Mouse (Mus musculus): ENCODE results near the gene Krt27. TPM values are rescaled to one million over a fixed set of nuclear protein-coding genes. Genes with fewer than 3 reads are reported as not detected.

The Krt27 gene
- total RNA-seq, 1 experiment = 0.13 TPM

- H3K27ac ChIP-seq (ENCODE audit: insufficient read depth, low read depth, low read length, poor library complexity, severe bottlenecking) = no peak overlapping the region
- H3K9me3 ChIP-seq (ENCODE audit: control insufficient read depth, insufficient read depth, low read depth, low read length) = no peaks in the 10 kb centered on the region
- in situ Hi-C loops (cut with MboI; ENCODE audit: low sequenced_read_pairs in 2 of 2, unreplicated experiment in 2 of 2) = loop anchor here in 1 of 2 experiments (25.0 kb wide), 1 partner anchor 891 kb away; no protein-coding TSS in a partner anchor
- DNase-seq (ENCODE audit: low read depth, low spot score) = no peak
- H3K36me3 ChIP-seq (ENCODE audit: control insufficient read depth, insufficient read depth, low read length, poor library complexity, severe bottlenecking) = no peaks in the 10 kb centered on the region
- TF ChIP-seq MAFK (IDR thresholded peaks at IDR 0.05; ENCODE audit: insufficient read depth, low read depth, low read length) (no peak), HCFC1 (IDR thresholded peaks at IDR 0.05; ENCODE audit: borderline replicate concordance, insufficient read depth, low read length) (no peak), ZC3H11A (IDR thresholded peaks at IDR 0.05; ENCODE audit: borderline replicate concordance, low read depth, low read length) (no peak), CHD2 (IDR thresholded peaks at IDR 0.05; ENCODE audit: low read depth, low read length) (no peak), ZNF384 (IDR thresholded peaks at IDR 0.05; ENCODE audit: low read depth, low read length) (no peak)
- no peaks in the 10 kb centered on the region for H3K4me1 ChIP-seq (ENCODE audit: control insufficient read depth in 2 of 2, insufficient read depth in 2 of 2, low read length in 2 of 2, poor library complexity in 1 of 2)
- H3K4me3 ChIP-seq (ENCODE audit: insufficient read depth in 1 of 2, low read depth in 1 of 2, low read length in 2 of 2, poor library complexity in 1 of 2, severe bottlenecking in 1 of 2) = no peak overlapping the region
- no peak overlapping the region for H3K9ac ChIP-seq (ENCODE audit: insufficient read depth, low read depth, low read length, poor library complexity, severe bottlenecking)
Observed at GRCm38 (mm10) chr11:99396034-99396433, 45.1 kb upstream of the Krt27 start.

GRCm38 (mm10) chr11:99392492-99392891 lies 41.6 kb upstream of the Krt27 start:
- H3K9ac ChIP-seq (ENCODE audit: insufficient read depth, low read depth, low read length, poor library complexity, severe bottlenecking) = no peak overlapping the region
- in situ Hi-C loops (cut with MboI; ENCODE audit: low sequenced_read_pairs in 2 of 2, unreplicated experiment in 2 of 2) = loop anchor here in 1 of 2 experiments (25.0 kb wide), 1 partner anchor 895 kb away; no protein-coding TSS in a partner anchor
- H3K36me3 ChIP-seq (ENCODE audit: control insufficient read depth, insufficient read depth, low read length, poor library complexity, severe bottlenecking) = no peaks in the 10 kb centered on the region
- H3K9me3 ChIP-seq (ENCODE audit: control insufficient read depth, insufficient read depth, low read depth, low read length) = no peaks in the 10 kb centered on the region
- no peak overlapping the region for H3K27ac ChIP-seq (ENCODE audit: insufficient read depth, low read depth, low read length, poor library complexity, severe bottlenecking)
- H3K4me3 ChIP-seq (ENCODE audit: insufficient read depth in 1 of 2, low read depth in 1 of 2, low read length in 2 of 2, poor library complexity in 1 of 2, severe bottlenecking in 1 of 2) = no peak overlapping the region
- no peak for TF ChIP-seq MAFK (IDR thresholded peaks at IDR 0.05; ENCODE audit: insufficient read depth, low read depth, low read length)
- no peak for TF ChIP-seq ZNF384 (IDR thresholded peaks at IDR 0.05; ENCODE audit: low read depth, low read length)
- no peak for TF ChIP-seq ZC3H11A (IDR thresholded peaks at IDR 0.05; ENCODE audit: borderline replicate concordance, low read depth, low read length)
- no peak for TF ChIP-seq HCFC1 (IDR thresholded peaks at IDR 0.05; ENCODE audit: borderline replicate concordance, insufficient read depth, low read length)
- TF ChIP-seq CHD2 (IDR thresholded peaks at IDR 0.05; ENCODE audit: low read depth, low read length) = no peak
- DNase-seq (ENCODE audit: low read depth, low spot score) = no peak
- peaks cover 0 to 2% of the 10 kb centered on the region in 2 experiments; a peak in 1 of 4 replicates for H3K4me1 ChIP-seq (ENCODE audit: control insufficient read depth in 2 of 2, insufficient read depth in 2 of 2, low read length in 2 of 2, poor library complexity in 1 of 2)

- Histone ChIP-seq H3K36me3 (ENCODE audit: control insufficient read depth, insufficient read depth, low read length, poor library complexity, severe bottlenecking) (no peaks in the 10 kb centered on the region), H3K27ac (ENCODE audit: insufficient read depth, low read depth, low read length, poor library complexity, severe bottlenecking) (no peak overlapping the region), H3K9me3 (ENCODE audit: control insufficient read depth, insufficient read depth, low read depth, low read length) (no peaks in the 10 kb centered on the region), H3K4me3 (ENCODE audit: insufficient read depth in 1 of 2, low read depth in 1 of 2, low read length in 2 of 2, poor library complexity in 1 of 2, severe bottlenecking in 1 of 2) (no peak overlapping the region), H3K9ac (ENCODE audit: insufficient read depth, low read depth, low read length, poor library complexity, severe bottlenecking) (no peak overlapping the region), H3K4me1 (ENCODE audit: control insufficient read depth in 2 of 2, insufficient read depth in 2 of 2, low read length in 2 of 2, poor library complexity in 1 of 2) (peaks cover 0 to 2% of the 10 kb centered on the region in 2 experiments; a peak in 1 of 4 replicates)
- in situ Hi-C loops (cut with MboI; ENCODE audit: low sequenced_read_pairs in 2 of 2, unreplicated experiment in 2 of 2) = loop anchor here in 1 of 2 experiments (25.0 kb wide), 1 partner anchor 896 kb away; no protein-coding TSS in a partner anchor
- no peak for DNase-seq (ENCODE audit: low read depth, low spot score)
- TF ChIP-seq HCFC1 (IDR thresholded peaks at IDR 0.05; ENCODE audit: borderline replicate concordance, insufficient read depth, low read length) = no peak
- TF ChIP-seq ZC3H11A (IDR thresholded peaks at IDR 0.05; ENCODE audit: borderline replicate concordance, low read depth, low read length) = no peak
- no peak for TF ChIP-seq ZNF384 (IDR thresholded peaks at IDR 0.05; ENCODE audit: low read depth, low read length)
- no peak for TF ChIP-seq CHD2 (IDR thresholded peaks at IDR 0.05; ENCODE audit: low read depth, low read length)
- TF ChIP-seq MAFK (IDR thresholded peaks at IDR 0.05; ENCODE audit: insufficient read depth, low read depth, low read length) = no peak
Observed at GRCm38 (mm10) chr11:99391375-99391774, 40.5 kb upstream of the Krt27 start.

DNA sequence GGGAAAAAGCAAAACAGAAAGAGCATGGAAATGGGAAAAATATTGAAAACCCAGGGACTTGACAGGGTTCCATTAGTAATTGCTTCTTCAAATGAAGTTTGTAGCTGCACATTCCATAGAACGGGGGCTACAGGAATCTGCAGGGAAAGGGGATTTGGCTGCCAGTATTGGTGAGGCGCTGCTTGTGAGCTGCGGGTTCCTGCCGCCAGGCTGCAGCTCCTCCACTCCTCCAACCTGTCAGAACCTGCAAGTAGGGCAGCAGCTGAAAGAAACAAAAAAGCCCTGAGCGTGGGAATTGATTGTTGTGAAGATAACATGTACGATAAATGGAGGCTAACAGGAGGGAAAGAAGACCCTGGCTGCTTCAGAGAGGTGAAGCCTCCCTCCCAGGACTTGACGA lies 40.0 kb upstream of the Krt27 start:
- Histone ChIP-seq H3K36me3 (ENCODE audit: control insufficient read depth, insufficient read depth, low read length, poor library complexity, severe bottlenecking) (no peaks in the 10 kb centered on the region), H3K4me1 (ENCODE audit: control insufficient read depth in 2 of 2, insufficient read depth in 2 of 2, low read length in 2 of 2, poor library complexity in 1 of 2) (peaks cover 0 to 2% of the 10 kb centered on the region in 2 experiments; a peak in 1 of 4 replicates), H3K9ac (ENCODE audit: insufficient read depth, low read depth, low read length, poor library complexity, severe bottlenecking) (no peak overlapping the region), H3K9me3 (ENCODE audit: control insufficient read depth, insufficient read depth, low read depth, low read length) (no peaks in the 10 kb centered on the region), H3K4me3 (ENCODE audit: insufficient read depth in 1 of 2, low read depth in 1 of 2, low read length in 2 of 2, poor library complexity in 1 of 2, severe bottlenecking in 1 of 2) (no peak overlapping the region), H3K27ac (ENCODE audit: insufficient read depth, low read depth, low read length, poor library complexity, severe bottlenecking) (no peak overlapping the region)
- no peak for TF ChIP-seq ZC3H11A (IDR thresholded peaks at IDR 0.05; ENCODE audit: borderline replicate concordance, low read depth, low read length)
- no peak for TF ChIP-seq CHD2 (IDR thresholded peaks at IDR 0.05; ENCODE audit: low read depth, low read length)
- TF ChIP-seq MAFK (IDR thresholded peaks at IDR 0.05; ENCODE audit: insufficient read depth, low read depth, low read length) = no peak
- TF ChIP-seq HCFC1 (IDR thresholded peaks at IDR 0.05; ENCODE audit: borderline replicate concordance, insufficient read depth, low read length) = no peak
- no peak for TF ChIP-seq ZNF384 (IDR thresholded peaks at IDR 0.05; ENCODE audit: low read depth, low read length)
- no peak for DNase-seq (ENCODE audit: low read depth, low spot score)
- in situ Hi-C loops (cut with MboI; ENCODE audit: low sequenced_read_pairs in 2 of 2, unreplicated experiment in 2 of 2) = loop anchor here in 1 of 2 experiments (25.0 kb wide), 1 partner anchor 896 kb away; no protein-coding TSS in a partner anchor

Data from ES-E14 (cell line).